Mouse (Mus musculus): Measurements from ENCODE around the gene Pank4.

DNA sequence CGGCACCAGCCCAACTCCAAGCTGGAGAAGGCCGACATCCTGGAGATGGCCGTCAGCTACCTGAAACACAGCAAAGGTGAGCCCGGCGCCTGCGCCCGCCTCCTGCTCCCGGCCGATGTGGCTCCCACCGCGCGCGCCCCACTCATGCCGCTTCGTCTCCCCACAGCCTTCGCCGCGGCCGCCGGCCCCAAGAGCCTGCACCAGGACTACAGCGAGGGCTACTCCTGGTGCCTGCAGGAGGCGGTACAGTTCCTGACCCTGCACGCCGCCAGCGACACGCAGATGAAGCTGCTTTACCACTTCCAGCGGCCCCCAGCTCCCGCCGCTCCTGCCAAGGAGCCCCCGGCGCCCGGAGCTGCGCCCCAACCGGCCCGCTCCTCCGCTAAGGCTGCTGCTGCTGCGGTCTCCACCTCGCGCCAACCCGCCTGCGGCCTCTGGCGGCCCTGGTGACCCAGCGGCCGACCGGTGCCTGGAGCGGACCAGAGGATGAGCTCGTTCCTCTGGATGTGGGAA, 2.6 kb upstream of the Pank4 start:
- TF ChIP-seq POLR2A (IDR thresholded peaks at IDR 0.05; ENCODE audit: insufficient read length, low read depth) (no peak), CEBPB (IDR thresholded peaks at IDR 0.05; ENCODE audit: insufficient read depth, poor library complexity, severe bottlenecking) (no peak), USF1 (IDR thresholded peaks at IDR 0.05; ENCODE audit: low read depth) (no peak)
